Mouse (Mus musculus): ENCODE measurements around the gene Prpsap2. TPM values are rescaled to one million over a fixed set of nuclear protein-coding genes. Genes with fewer than 3 reads are reported as not detected.

The Prpsap2 gene
- polyA plus RNA-seq, 1 experiment, result 36.2 TPM

DNA sequence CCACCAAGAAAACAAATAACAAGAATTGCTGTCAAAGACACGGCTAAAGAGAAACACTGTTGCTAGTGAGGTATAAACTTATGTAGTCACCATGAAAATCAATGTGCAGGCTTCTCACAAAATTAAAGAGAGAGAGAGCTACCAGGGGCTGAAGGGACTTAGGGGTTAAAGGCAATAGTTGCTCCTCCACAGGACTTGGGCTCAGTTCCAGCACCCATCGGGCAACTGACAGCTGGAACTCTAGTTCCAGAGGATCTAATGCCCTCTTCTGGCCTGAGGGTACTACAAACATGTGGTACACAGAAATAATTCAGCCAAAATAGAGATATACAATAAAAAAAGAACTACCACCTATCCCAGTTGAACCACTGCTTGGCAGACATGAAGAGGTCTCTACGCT is 14.7 kb downstream of the Prpsap2 start:
- Histone ChIP-seq H3K27ac (ENCODE audit: insufficient read depth, low read depth, low read length) (no peak overlapping the region), H3K4me1 (ENCODE audit: control insufficient read depth, insufficient read depth, low read length) (peaks cover 18% of the 10 kb centered on the region), H3K4me3 (ENCODE audit: insufficient read depth, low read length) (no peak overlapping the region)
- no peak for TF ChIP-seq POLR2A (IDR thresholded peaks at IDR 0.05; ENCODE audit: borderline replicate concordance, low read depth, low read length)
- TF ChIP-seq CTCF (IDR thresholded peaks at IDR 0.05; ENCODE audit: low read depth, low read length), result no peak

DNA sequence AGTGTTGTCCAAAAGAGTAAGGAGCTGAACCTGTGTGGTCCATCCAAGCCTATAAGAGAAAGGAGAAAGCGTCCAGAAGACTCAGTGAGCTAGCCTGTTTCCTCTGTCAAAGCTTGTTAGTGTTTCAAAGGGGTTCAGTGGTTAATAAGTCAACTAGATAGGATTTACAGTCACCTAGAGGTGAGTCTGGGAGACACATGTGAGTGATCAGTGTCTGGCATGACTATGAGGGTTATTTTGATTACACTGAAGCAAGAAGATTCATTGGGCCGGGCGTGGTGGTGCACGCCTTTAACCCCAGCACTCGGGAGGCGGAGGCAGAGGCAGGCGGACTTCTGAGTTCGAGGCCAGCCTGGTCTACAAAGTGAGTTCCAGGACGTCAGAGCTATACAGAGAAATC is 16.1 kb downstream of the Prpsap2 start:
- Histone ChIP-seq H3K27ac (ENCODE audit: insufficient read depth, low read depth, low read length) (no peak overlapping the region), H3K4me1 (ENCODE audit: control insufficient read depth, insufficient read depth, low read length) (peaks cover 18% of the 10 kb centered on the region), H3K4me3 (ENCODE audit: insufficient read depth, low read length) (no peak overlapping the region)
- TF ChIP-seq CTCF (IDR thresholded peaks at IDR 0.05; ENCODE audit: low read depth, low read length) (no peak), POLR2A (IDR thresholded peaks at IDR 0.05; ENCODE audit: borderline replicate concordance, low read depth, low read length) (no peak)

GRCm38 (mm10) chr11:61744460-61744859 is 17.4 kb downstream of the Prpsap2 start:
- peaks cover 11% of the 10 kb centered on the region for H3K4me1 ChIP-seq (ENCODE audit: control insufficient read depth, insufficient read depth, low read length)
- no peak overlapping the region for H3K27ac ChIP-seq (ENCODE audit: insufficient read depth, low read depth, low read length)
- H3K4me3 ChIP-seq (ENCODE audit: insufficient read depth, low read length), result no peak overlapping the region
- TF ChIP-seq CTCF (IDR thresholded peaks at IDR 0.05; ENCODE audit: low read depth, low read length), result no peak
- TF ChIP-seq POLR2A (IDR thresholded peaks at IDR 0.05; ENCODE audit: borderline replicate concordance, low read depth, low read length), result no peak

DNA sequence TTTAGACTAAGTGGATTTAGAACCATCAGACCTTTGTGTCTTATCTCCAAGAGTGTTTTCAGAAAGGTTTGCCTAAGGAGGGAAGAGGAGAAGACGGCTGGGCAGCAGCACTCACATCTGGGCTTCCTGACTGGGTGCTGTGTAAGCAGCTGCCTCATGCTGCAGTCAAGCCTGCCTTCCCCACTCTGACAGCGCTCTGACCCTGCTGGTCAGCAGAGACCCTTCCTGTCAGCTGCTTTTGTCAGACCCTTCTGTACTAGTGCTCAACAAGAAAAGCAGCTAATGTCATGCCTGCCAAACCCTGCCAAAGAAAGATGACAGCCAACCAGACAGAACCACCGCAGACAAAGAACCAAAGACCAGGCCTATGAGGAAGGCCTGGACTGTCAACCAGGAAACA is 18.1 kb downstream of the Prpsap2 start:
- H3K27ac ChIP-seq (ENCODE audit: insufficient read depth, low read depth, low read length), result peak overlapping the region; percentile 15; the same call in 1 of the 2 replicates
- no peak for TF ChIP-seq POLR2A (IDR thresholded peaks at IDR 0.05; ENCODE audit: borderline replicate concordance, low read depth, low read length)
- TF ChIP-seq CTCF (IDR thresholded peaks at IDR 0.05; ENCODE audit: low read depth, low read length), result no peak
- H3K4me1 ChIP-seq (ENCODE audit: control insufficient read depth, insufficient read depth, low read length), result peaks cover 9% of the 10 kb centered on the region
- no peak overlapping the region for H3K4me3 ChIP-seq (ENCODE audit: insufficient read depth, low read length)

- Histone ChIP-seq H3K4me3 (ENCODE audit: insufficient read depth, low read length) (no peak overlapping the region), H3K27ac (ENCODE audit: insufficient read depth, low read depth, low read length) (no peak overlapping the region), H3K4me1 (ENCODE audit: control insufficient read depth, insufficient read depth, low read length) (peaks cover 16% of the 10 kb centered on the region)
- TF ChIP-seq CTCF (IDR thresholded peaks at IDR 0.05; ENCODE audit: low read depth, low read length) (no peak), POLR2A (IDR thresholded peaks at IDR 0.05; ENCODE audit: borderline replicate concordance, low read depth, low read length) (no peak)
Measured at GRCm38 (mm10) chr11:61740500-61740899, 21.4 kb downstream of the Prpsap2 start.

DNA sequence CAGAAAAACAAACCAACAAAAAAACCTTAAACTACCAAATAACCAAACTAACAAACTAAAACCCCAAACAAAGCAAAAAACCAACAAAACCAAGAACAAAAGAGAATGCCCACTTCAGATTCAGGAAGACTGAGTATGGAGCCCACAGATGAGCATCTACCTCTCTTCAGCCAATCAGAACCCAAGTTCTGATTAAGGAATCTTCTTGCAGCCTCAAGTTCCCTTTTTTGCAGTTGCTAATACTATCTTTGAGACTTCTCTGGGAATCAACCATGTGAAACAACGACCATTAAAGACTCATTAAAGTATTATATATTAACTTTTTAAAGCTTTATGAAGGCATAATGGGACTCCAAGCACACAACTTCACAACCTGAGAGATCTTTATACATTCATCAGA is 24.6 kb downstream of the Prpsap2 start:
- Histone ChIP-seq H3K4me1 (ENCODE audit: control insufficient read depth, insufficient read depth, low read length) (peaks cover 18% of the 10 kb centered on the region), H3K27ac (ENCODE audit: insufficient read depth, low read depth, low read length) (no peak overlapping the region), H3K4me3 (ENCODE audit: insufficient read depth, low read length) (no peak overlapping the region)
- no peak for TF ChIP-seq CTCF (IDR thresholded peaks at IDR 0.05; ENCODE audit: low read depth, low read length)
- TF ChIP-seq POLR2A (IDR thresholded peaks at IDR 0.05; ENCODE audit: borderline replicate concordance, low read depth, low read length), result no peak

DNA sequence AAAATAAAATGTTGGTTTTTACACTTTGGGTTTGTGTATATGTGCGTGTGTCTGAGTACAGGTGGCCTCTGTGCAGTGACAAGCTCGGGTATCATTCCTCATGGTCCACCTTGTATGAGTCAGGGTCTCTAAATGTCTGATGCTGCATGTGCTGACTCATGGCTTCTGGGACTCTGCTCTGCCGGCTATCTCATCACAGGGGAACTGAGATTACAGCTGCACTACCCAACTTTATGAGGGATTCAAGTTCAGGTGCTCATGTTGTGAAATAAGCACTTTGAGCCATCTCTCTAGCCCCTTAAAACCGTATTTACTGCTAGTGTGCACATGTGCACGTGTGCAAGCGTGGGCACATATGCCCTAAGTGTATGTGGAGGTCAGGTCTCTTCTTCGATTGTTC is 29.2 kb downstream of the Prpsap2 start:
- Histone ChIP-seq H3K4me1 (ENCODE audit: control insufficient read depth, insufficient read depth, low read length) (peaks cover 25% of the 10 kb centered on the region), H3K27ac (ENCODE audit: insufficient read depth, low read depth, low read length) (no peak overlapping the region), H3K4me3 (ENCODE audit: insufficient read depth, low read length) (no peak overlapping the region)
- TF ChIP-seq POLR2A (IDR thresholded peaks at IDR 0.05; ENCODE audit: borderline replicate concordance, low read depth, low read length), result no peak
- no peak for TF ChIP-seq CTCF (IDR thresholded peaks at IDR 0.05; ENCODE audit: low read depth, low read length)

- no peak for TF ChIP-seq CTCF (IDR thresholded peaks at IDR 0.05; ENCODE audit: low read depth, low read length)
- TF ChIP-seq POLR2A (IDR thresholded peaks at IDR 0.05; ENCODE audit: borderline replicate concordance, low read depth, low read length), result no peak
- Histone ChIP-seq H3K4me1 (ENCODE audit: control insufficient read depth, insufficient read depth, low read length) (peaks cover 31% of the 10 kb centered on the region), H3K27ac (ENCODE audit: insufficient read depth, low read depth, low read length) (peak overlapping the region; percentile 86), H3K4me3 (ENCODE audit: insufficient read depth, low read length) (no peak overlapping the region)
Measured at GRCm38 (mm10) chr11:61728037-61728436, 33.9 kb downstream of the Prpsap2 start.

DNA sequence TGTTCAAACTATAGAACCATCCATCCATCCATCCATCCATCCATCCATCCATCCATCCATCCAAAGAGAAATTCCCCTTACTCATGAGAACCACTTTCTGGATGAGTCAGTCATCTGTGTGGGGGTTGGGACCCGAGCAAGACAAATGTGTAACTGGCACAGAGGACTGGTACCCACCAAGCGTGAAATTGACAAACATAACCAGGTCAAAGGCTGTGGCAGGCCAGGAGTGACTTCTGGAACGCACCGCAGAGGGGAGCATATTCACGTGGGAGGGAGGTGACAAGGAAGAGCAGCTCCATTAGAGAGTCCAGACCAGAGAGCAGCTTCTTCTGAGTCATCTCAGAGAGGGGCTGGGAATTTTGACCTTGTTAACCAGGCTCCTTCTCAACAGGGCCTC is 39.8 kb downstream of the Prpsap2 start:
- Histone ChIP-seq H3K4me3 (ENCODE audit: insufficient read depth, low read length) (no peak overlapping the region), H3K4me1 (ENCODE audit: control insufficient read depth, insufficient read depth, low read length) (peaks cover 8% of the 10 kb centered on the region), H3K27ac (ENCODE audit: insufficient read depth, low read depth, low read length) (no peak overlapping the region)
- TF ChIP-seq CTCF (IDR thresholded peaks at IDR 0.05; ENCODE audit: low read depth, low read length) (no peak), POLR2A (IDR thresholded peaks at IDR 0.05; ENCODE audit: borderline replicate concordance, low read depth, low read length) (no peak)

DNA sequence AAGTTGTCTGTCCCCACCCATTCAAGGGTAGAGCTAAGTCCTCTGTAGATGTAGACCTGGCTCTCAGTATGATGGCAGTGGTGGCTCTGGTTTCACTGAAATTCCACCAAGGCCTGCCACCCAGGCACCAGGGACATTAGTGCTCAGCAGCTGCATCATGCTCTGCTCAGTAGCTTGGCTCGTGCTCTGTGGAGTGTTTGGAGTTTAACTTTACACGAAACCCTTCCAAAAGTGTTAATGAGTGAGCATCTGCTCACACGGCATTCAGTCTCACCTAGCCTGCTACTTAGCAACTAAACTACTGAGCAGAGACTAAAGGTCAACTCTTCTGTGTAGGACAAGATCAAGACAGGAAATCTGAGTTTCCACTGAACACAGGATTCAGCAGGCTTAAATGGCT is 41.3 kb downstream of the Prpsap2 start, which contains the start of gene Slc5a10:
Slc5a10 (minus strand) TSS at position 191 of the 400 bp plus-strand sequence.
- no peak within 1 kb of the TSS for H3K4me3 ChIP-seq (ENCODE audit: insufficient read depth, low read length)
- TF ChIP-seq CTCF (IDR thresholded peaks at IDR 0.05; ENCODE audit: low read depth, low read length) (no peak), POLR2A (IDR thresholded peaks at IDR 0.05; ENCODE audit: borderline replicate concordance, low read depth, low read length) (no peak)
- H3K27ac ChIP-seq (ENCODE audit: insufficient read depth, low read depth, low read length), result no peak within 1 kb of the TSS
- 0 out of 2 replicates have a peak, but pooled peaks cover 4% of the 10 kb centered on the region for H3K4me1 ChIP-seq (ENCODE audit: control insufficient read depth, insufficient read depth, low read length)

GRCm38 (mm10) chr11:61719826-61720225 is 42.1 kb downstream of the Prpsap2 start:
- TF ChIP-seq CTCF (IDR thresholded peaks at IDR 0.05; ENCODE audit: low read depth, low read length) (no peak), POLR2A (IDR thresholded peaks at IDR 0.05; ENCODE audit: borderline replicate concordance, low read depth, low read length) (no peak)
- Histone ChIP-seq H3K27ac (ENCODE audit: insufficient read depth, low read depth, low read length) (no peak overlapping the region), H3K4me3 (ENCODE audit: insufficient read depth, low read length) (no peak overlapping the region), H3K4me1 (ENCODE audit: control insufficient read depth, insufficient read depth, low read length) (0 out of 2 replicates have a peak, but pooled peaks cover 4% of the 10 kb centered on the region)
